ENCODE assay signal across 8 mouse cellular contexts in genomic region chr1:88586823-88587820, GRCm38 (mm10).
DNase-seq lines count a peak whose midpoint lies in the region; ATAC-seq lines count a peak whose summit lies in the region.

No protein-coding gene starts in this region.

- no peak overlapping the region for H3K4me3 ChIP-seq in kidney, embryonic 14.5 days (ENCODE audit: low read length)
- no peak overlapping the region for H3K4me3 ChIP-seq in forebrain, embryonic 14.5 days (ENCODE audit: low read depth, low read length)

- H3K27ac ChIP-seq in kidney, embryonic 14.5 days (ENCODE audit: low read depth, low read length), result no peak overlapping the region
- H3K27ac ChIP-seq in forebrain, embryonic 14.5 days (ENCODE audit: low read depth, low read length), result no peak overlapping the region

- intact Hi-C loops in heart, postnatal 14 days (cut with DNase I), result no loop called here
- intact Hi-C loops in gastrocnemius, postnatal 36 days (cut with DNase I), result no loop called here

- no peaks in the 10 kb centered on the region; the same call in 1 of the 2 replicates for H3K27me3 ChIP-seq in kidney, embryonic 14.5 days (ENCODE audit: control insufficient read depth, insufficient read depth, low read length)
- no peaks in the 10 kb centered on the region for H3K27me3 ChIP-seq in forebrain, embryonic 14.5 days (replicated peaks; ENCODE audit: control insufficient read depth, insufficient read depth, low read length)

- DNase-seq in kidney, postnatal 4 days, result peak; percentile 22 to 42
- peak; percentile 27 to 34 for DNase-seq in heart, postnatal 14 days
- DNase-seq in gastrocnemius, postnatal 36 days, result no peak
- DNase-seq in layer of hippocampus, adult 8-10 months (ENCODE audit: low spot score in 2 of 2), result no peak
- DNase-seq in forebrain, embryonic 14.5 days (ENCODE audit: low spot score), result no peak

- H3K9ac ChIP-seq in kidney, embryonic 14.5 days (ENCODE audit: low read depth, low read length), result no peak overlapping the region
- H3K9ac ChIP-seq in forebrain, embryonic 14.5 days (ENCODE audit: low read length), result no peak overlapping the region

- no peaks in the 10 kb centered on the region for H3K36me3 ChIP-seq in kidney, embryonic 14.5 days (ENCODE audit: control insufficient read depth, insufficient read depth, low read length)
- no peaks in the 10 kb centered on the region for H3K36me3 ChIP-seq in forebrain, embryonic 14.5 days (ENCODE audit: control insufficient read depth, insufficient read depth, low read length)

- ATAC-seq in kidney, embryonic 14.5 days (ENCODE audit: low FRiP score, low TSS enrichment), result no peak
- peak; percentile 82 for ATAC-seq in activated CD4-positive, CD25-positive, alpha-beta regulatory T cell, adult 4 months
- ATAC-seq in megakaryocyte-erythroid progenitor cell, adult 5-6 weeks (replicated peaks; ENCODE audit: low FRiP score, low TSS enrichment, poor library complexity, severe bottlenecking), result peak; percentile 61
- ATAC-seq in forebrain, embryonic 14.5 days, result no peak

- no peaks in the 10 kb centered on the region for H3K9me3 ChIP-seq in kidney, embryonic 14.5 days (ENCODE audit: control insufficient read depth, low read length)
- no peaks in the 10 kb centered on the region for H3K9me3 ChIP-seq in forebrain, embryonic 14.5 days (replicated peaks; ENCODE audit: control insufficient read depth, low read length)

- H3K4me2 ChIP-seq in kidney, embryonic 14.5 days (replicated peaks; ENCODE audit: low read depth, low read length), result no peak overlapping the region
- no peak overlapping the region for H3K4me2 ChIP-seq in forebrain, embryonic 14.5 days (ENCODE audit: low read length)

- WGBS in kidney, embryonic 14.5 days, result 68% methylated on average over 13 of the region's 13 CpGs
- 81% methylated on average over 13 of the region's 13 CpGs for WGBS in forebrain, embryonic 14.5 days

- no peaks in the 10 kb centered on the region for H3K4me1 ChIP-seq in kidney, embryonic 14.5 days (ENCODE audit: control insufficient read depth, insufficient read depth, low read length)
- H3K4me1 ChIP-seq in forebrain, embryonic 14.5 days (ENCODE audit: control insufficient read depth, insufficient read depth, low read length), result peaks cover 4% of the 10 kb centered on the region; the same call in 1 of the 2 replicates

Comparison
In these comparisons a context has a peak if more than half of its experiments do, and no peak if none do; other contexts are left out.
1. DNase-seq: peak in kidney, postnatal 4 days (2 of 2) and heart, postnatal 14 days (2 of 2); none in gastrocnemius, postnatal 36 days (0 of 2), layer of hippocampus, adult 8-10 months (0 of 2) and forebrain, embryonic 14.5 days (single experiment).
2. ATAC-seq: peak in activated CD4-positive, CD25-positive, alpha-beta regulatory T cell, adult 4 months (single experiment) and megakaryocyte-erythroid progenitor cell, adult 5-6 weeks (single experiment); none in kidney, embryonic 14.5 days (single experiment) and forebrain, embryonic 14.5 days (single experiment).